ENCODE assay signal across 7 mouse cellular contexts in genomic region chr6:113046041-113046975, GRCm38 (mm10). TPM values are rescaled to one million over a fixed set of nuclear protein-coding genes. Genes with fewer than 3 reads are reported as not detected.
DNase-seq lines count a peak whose midpoint lies in the region; ATAC-seq lines count a peak whose summit lies in the region.

Thumpd3 (plus strand) TSS chr6:113046225.

- H3K9ac ChIP-seq in midbrain, embryonic 13.5 days (replicated peaks) = peak within 1 kb of the TSS; percentile 80

- WGBS in embryonic facial prominence, embryonic 10.5 days = 1% methylated on average over 59 of the region's 59 CpGs
- 1% methylated on average over 59 of the region's 59 CpGs for WGBS in limb, embryonic 10.5 days
- WGBS in midbrain, embryonic 13.5 days = under 1% methylated on average over 59 of the region's 59 CpGs

- H3K4me3 ChIP-seq in embryonic facial prominence, embryonic 10.5 days = peak within 1 kb of the TSS; percentile 87
- peak within 1 kb of the TSS; percentile 86 for H3K4me3 ChIP-seq in limb, embryonic 10.5 days
- H3K4me3 ChIP-seq in midbrain, embryonic 13.5 days (replicated peaks) = peak within 1 kb of the TSS; percentile 87

- peak; percentile 100 for DNase-seq in adrenal gland, postnatal 10 days
- peak; percentile 99 for DNase-seq in embryonic facial prominence, embryonic 10.5 days (ENCODE audit: low spot score)
- DNase-seq in kidney, adult 11 months = peak; percentile 96
- peak; percentile 100 for DNase-seq in limb, embryonic 10.5 days (ENCODE audit: low spot score)
- DNase-seq in spleen, adult 12 weeks (ENCODE audit: low spot score) = peak; percentile 93

- no peaks in the 10 kb centered on the region for H3K9me3 ChIP-seq in embryonic facial prominence, embryonic 10.5 days
- no peaks in the 10 kb centered on the region for H3K9me3 ChIP-seq in limb, embryonic 10.5 days (replicated peaks)
- H3K9me3 ChIP-seq in midbrain, embryonic 13.5 days = no peaks in the 10 kb centered on the region

- peaks cover 19% of the 10 kb centered on the region for H3K4me1 ChIP-seq in embryonic facial prominence, embryonic 10.5 days
- peaks cover 18% of the 10 kb centered on the region for H3K4me1 ChIP-seq in limb, embryonic 10.5 days
- peaks cover 30% of the 10 kb centered on the region for H3K4me1 ChIP-seq in midbrain, embryonic 13.5 days (replicated peaks)

- H3K4me2 ChIP-seq in midbrain, embryonic 13.5 days (replicated peaks) = peak within 1 kb of the TSS; percentile 87

- peak within 1 kb of the TSS; percentile 90 for H3K27ac ChIP-seq in embryonic facial prominence, embryonic 10.5 days (replicated peaks)
- peak within 1 kb of the TSS; percentile 89 for H3K27ac ChIP-seq in limb, embryonic 10.5 days
- peak within 1 kb of the TSS; percentile 81 for H3K27ac ChIP-seq in midbrain, embryonic 13.5 days

- no peaks in the 10 kb centered on the region for H3K27me3 ChIP-seq in embryonic facial prominence, embryonic 10.5 days (replicated peaks; ENCODE audit: low read depth, poor library complexity, severe bottlenecking)
- no peaks in the 10 kb centered on the region for H3K27me3 ChIP-seq in limb, embryonic 10.5 days (ENCODE audit: low read depth, poor library complexity, severe bottlenecking)
- no peaks in the 10 kb centered on the region for H3K27me3 ChIP-seq in midbrain, embryonic 13.5 days

- ATAC-seq in granulocyte monocyte progenitor cell, adult 5-6 weeks (replicated peaks; ENCODE audit: poor library complexity, severe bottlenecking) = peak; percentile 93
- peak; percentile 100 for ATAC-seq in midbrain, embryonic 13.5 days

- peaks cover 32% of the 10 kb centered on the region for H3K36me3 ChIP-seq in embryonic facial prominence, embryonic 10.5 days (replicated peaks)
- H3K36me3 ChIP-seq in limb, embryonic 10.5 days = peaks cover 27% of the 10 kb centered on the region
- peaks cover 23% of the 10 kb centered on the region for H3K36me3 ChIP-seq in midbrain, embryonic 13.5 days

RNA-seq across cellular contexts. Expression of gene Thumpd3, which starts in this region (rescaled TPM):
- total RNA-seq in adrenal gland, postnatal 10 days (2021) = 10 to 100 TPM; 30.9 to 35.1 TPM
- 65.8 and 66.2 TPM in 2 replicates for polyA plus RNA-seq in embryonic facial prominence, embryonic 10.5 days (2016; fragmentation: Nextera tagmentation; extraction: Ambion mirVana)
- 52.4 and 77.4 TPM in 2 replicates for total RNA-seq in granulocyte monocyte progenitor cell, adult 5-6 weeks (2014; fragmentation: Nextera tagmentation)
- 51.5 and 73.9 TPM in 2 replicates for total RNA-seq in granulocyte monocyte progenitor cell, adult 5-6 weeks (2017)
- polyA plus RNA-seq in limb, embryonic 10.5 days (2016; fragmentation: Nextera tagmentation; extraction: Ambion mirVana) = 59.5 and 66.5 TPM in 2 replicates
- polyA plus RNA-seq in midbrain, embryonic 13.5 days (2015; fragmentation: Nextera tagmentation; extraction: Ambion mirVana) = 57.0 and 59.0 TPM in 2 replicates

Comparison
In these comparisons a context has a peak if more than half of its experiments do, and no peak if none do; other contexts are left out.
1. Peak in every context shown above with its lines: DNase-seq, ATAC-seq, H3K4me3 ChIP-seq and H3K27ac ChIP-seq.